Mouse (Mus musculus): ENCODE measurements at regions not wholly inside any gene's neighbourhood (a gene's known extent, or its start where the extent isn't known, plus 50 kb on each side); places are given as distances from the start of the nearest gene placed in this dataset.

DNA sequence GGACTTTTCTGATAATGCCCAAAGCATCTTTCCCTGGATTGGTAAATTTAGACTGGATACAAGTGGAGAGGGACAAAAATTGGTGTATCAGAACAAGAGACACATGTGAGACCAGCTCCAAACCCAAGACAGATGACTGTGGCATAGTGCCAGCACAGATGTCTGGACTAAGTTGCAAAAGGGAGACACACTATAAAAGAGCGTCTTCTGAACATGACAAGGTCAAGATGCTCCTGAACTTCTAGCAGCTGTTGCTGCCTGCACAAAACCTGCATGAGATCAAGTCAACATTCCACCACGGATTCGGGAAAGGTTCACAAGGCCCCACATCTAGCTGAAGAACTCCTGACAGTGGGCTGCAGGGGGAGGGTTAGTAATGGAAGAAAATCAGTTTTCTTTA is 229.2 kb upstream of the P2ry1 start:
- Histone ChIP-seq H3K27me3 (replicated peaks; ENCODE audit: control insufficient read depth, insufficient read depth, low read length) (no peaks in the 10 kb centered on the region), H3K4me1 (ENCODE audit: control insufficient read depth, insufficient read depth, low read length) (no peaks in the 10 kb centered on the region), H3K36me3 (ENCODE audit: control insufficient read depth, insufficient read depth, low read length) (no peaks in the 10 kb centered on the region), H3K27ac (ENCODE audit: insufficient read depth, low read depth, low read length) (no peak overlapping the region), H3K4me3 (ENCODE audit: insufficient read depth, low read depth, low read length) (no peak overlapping the region)
- WGBS, result 46% methylated on average over 3 of the region's 3 CpGs
- TF ChIP-seq POLR2A (IDR thresholded peaks at IDR 0.05; ENCODE audit: low read depth, low read length) (no peak), CTCF (conservative IDR thresholded peaks at IDR 0.05; ENCODE audit: insufficient read depth, insufficient read length, low read depth, low read length) (no peak)
- peak; percentile 9 for DNase-seq

DNA sequence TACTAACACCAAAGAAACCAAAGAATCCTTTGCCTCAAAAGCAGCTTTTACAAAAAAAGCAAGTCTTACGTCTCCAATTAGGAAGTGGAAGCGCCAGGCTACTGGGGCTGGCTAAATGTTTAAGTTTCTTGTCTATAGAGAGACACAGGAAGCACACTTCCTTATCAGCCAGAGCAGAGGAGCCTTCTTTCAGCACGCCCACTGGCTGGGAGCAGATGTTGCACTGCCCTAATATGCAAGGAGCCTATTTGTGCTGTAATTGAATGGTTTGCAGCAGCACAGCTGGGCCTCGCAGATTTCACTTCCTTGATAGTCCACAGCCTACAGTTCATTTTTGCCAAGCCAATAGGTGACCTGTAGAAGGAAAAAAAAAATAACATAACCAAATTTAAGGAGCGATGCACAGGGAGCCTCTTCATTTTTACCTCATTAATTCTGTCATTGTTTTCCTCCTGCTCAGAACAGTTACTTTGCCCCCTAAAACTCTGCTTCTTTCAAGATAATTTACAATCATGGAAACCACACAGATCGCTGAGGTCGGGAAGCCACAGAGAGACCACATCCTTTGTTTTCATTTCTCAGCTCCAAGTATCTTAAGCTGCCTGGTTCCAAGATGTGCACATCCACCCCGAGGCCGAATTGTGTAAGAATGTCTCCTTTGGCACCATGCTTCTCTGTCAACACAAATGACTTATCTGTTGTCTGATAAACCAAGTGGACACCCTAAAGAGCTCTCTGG is 217.3 kb upstream of the P2ry1 start:
- H3K36me3 ChIP-seq (ENCODE audit: control insufficient read depth, insufficient read depth, low read length), result no peaks in the 10 kb centered on the region
- DNase-seq, result peak; percentile 65
- H3K4me1 ChIP-seq (ENCODE audit: control insufficient read depth, insufficient read depth, low read length), result no peaks in the 10 kb centered on the region
- no peak for TF ChIP-seq CTCF (conservative IDR thresholded peaks at IDR 0.05; ENCODE audit: insufficient read depth, insufficient read length, low read depth, low read length)
- no peaks in the 10 kb centered on the region; the same call in 1 of the 2 replicates for H3K27me3 ChIP-seq (replicated peaks; ENCODE audit: control insufficient read depth, insufficient read depth, low read length)
- H3K4me3 ChIP-seq (ENCODE audit: insufficient read depth, low read depth, low read length), result no peak overlapping the region
- H3K27ac ChIP-seq (ENCODE audit: insufficient read depth, low read depth, low read length), result no peak overlapping the region
- 19% methylated on average over 9 of the region's 9 CpGs for WGBS

DNA sequence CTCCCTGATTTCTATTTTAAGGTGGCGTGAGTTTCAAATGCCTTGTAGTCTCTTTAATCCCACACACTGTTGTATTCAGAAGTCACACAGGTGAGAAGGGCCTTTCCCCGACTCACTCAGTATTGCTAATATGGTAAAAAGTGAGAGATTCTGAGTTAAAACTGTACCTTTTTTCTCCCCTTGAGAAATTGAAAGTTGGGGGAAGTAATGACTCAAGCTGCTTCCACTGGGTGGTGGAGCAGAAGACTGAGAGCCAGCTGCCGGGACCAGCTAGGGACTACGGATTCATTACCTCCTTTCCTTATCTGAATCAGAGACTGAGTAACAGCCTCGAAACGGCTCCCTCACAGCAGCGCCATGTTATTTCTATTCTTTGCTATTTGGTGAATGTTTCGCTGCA is 214.6 kb upstream of the P2ry1 start:
- Histone ChIP-seq H3K27me3 (replicated peaks; ENCODE audit: control insufficient read depth, insufficient read depth, low read length) (no peaks in the 10 kb centered on the region; the same call in 1 of the 2 replicates), H3K4me1 (ENCODE audit: control insufficient read depth, insufficient read depth, low read length) (no peaks in the 10 kb centered on the region), H3K4me3 (ENCODE audit: insufficient read depth, low read depth, low read length) (no peak overlapping the region), H3K36me3 (ENCODE audit: control insufficient read depth, insufficient read depth, low read length) (no peaks in the 10 kb centered on the region), H3K27ac (ENCODE audit: insufficient read depth, low read depth, low read length) (no peak overlapping the region)
- no peak for DNase-seq
- TF ChIP-seq CTCF (conservative IDR thresholded peaks at IDR 0.05; ENCODE audit: insufficient read depth, insufficient read length, low read depth, low read length) (no peak), POLR2A (IDR thresholded peaks at IDR 0.05; ENCODE audit: low read depth, low read length) (no peak)
- WGBS, result 84% methylated on average over 8 of the region's 8 CpGs

DNA sequence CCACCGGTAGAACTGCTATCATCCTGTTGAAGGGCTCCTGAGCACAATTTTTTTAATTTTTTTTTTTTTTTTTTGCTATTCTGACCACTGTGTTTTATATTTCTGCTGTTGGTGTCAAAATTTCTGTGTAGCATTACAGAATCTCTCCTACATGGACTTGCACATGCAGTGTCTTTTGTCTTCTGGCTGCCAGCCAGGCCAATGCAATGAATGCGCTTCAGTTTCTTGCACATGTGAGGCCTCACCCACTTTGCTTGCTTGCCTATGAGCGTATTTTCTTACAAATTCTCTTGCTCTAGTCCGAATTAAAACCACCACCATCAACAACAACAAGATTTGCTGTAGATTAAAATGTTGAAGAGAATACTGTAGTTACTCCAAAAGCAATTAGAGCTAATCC is 213.2 kb upstream of the P2ry1 start:
- Histone ChIP-seq H3K4me3 (ENCODE audit: insufficient read depth, low read depth, low read length) (no peak overlapping the region), H3K27ac (ENCODE audit: insufficient read depth, low read depth, low read length) (no peak overlapping the region), H3K4me1 (ENCODE audit: control insufficient read depth, insufficient read depth, low read length) (no peaks in the 10 kb centered on the region), H3K27me3 (replicated peaks; ENCODE audit: control insufficient read depth, insufficient read depth, low read length) (no peaks in the 10 kb centered on the region; the same call in 1 of the 2 replicates), H3K36me3 (ENCODE audit: control insufficient read depth, insufficient read depth, low read length) (no peaks in the 10 kb centered on the region)
- 93% methylated on average over 4 of the region's 4 CpGs for WGBS
- TF ChIP-seq POLR2A (IDR thresholded peaks at IDR 0.05; ENCODE audit: low read depth, low read length) (no peak), CTCF (conservative IDR thresholded peaks at IDR 0.05; ENCODE audit: insufficient read depth, insufficient read length, low read depth, low read length) (no peak)
- DNase-seq, result no peak

DNA sequence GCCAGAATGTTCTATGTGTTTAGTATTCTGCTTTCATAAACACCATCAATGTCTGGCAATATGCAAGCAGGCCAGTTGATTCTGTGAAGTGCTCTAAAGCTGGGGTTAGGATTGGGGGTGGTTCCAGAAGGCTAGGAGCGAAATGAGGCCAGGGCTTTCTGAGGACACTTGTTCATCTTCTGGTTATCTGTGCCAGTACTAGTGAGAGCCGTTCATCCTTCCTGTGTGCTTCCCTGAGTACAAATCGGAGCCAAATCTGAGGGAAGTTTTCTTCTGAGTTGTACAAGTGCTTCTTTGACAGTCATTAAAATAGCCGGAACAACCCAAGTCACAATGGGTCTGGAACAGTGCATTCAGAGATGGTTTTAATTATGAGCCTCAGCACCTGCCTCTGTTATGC is 210.4 kb upstream of the P2ry1 start:
- Histone ChIP-seq H3K27me3 (replicated peaks; ENCODE audit: control insufficient read depth, insufficient read depth, low read length) (no peaks in the 10 kb centered on the region; the same call in 1 of the 2 replicates), H3K36me3 (ENCODE audit: control insufficient read depth, insufficient read depth, low read length) (no peaks in the 10 kb centered on the region), H3K4me1 (ENCODE audit: control insufficient read depth, insufficient read depth, low read length) (no peaks in the 10 kb centered on the region), H3K4me3 (ENCODE audit: insufficient read depth, low read depth, low read length) (no peak overlapping the region), H3K27ac (ENCODE audit: insufficient read depth, low read depth, low read length) (no peak overlapping the region)
- WGBS, result 76% methylated on average over 4 of the region's 4 CpGs
- TF ChIP-seq CTCF (conservative IDR thresholded peaks at IDR 0.05; ENCODE audit: insufficient read depth, insufficient read length, low read depth, low read length), result no peak
- TF ChIP-seq POLR2A (IDR thresholded peaks at IDR 0.05; ENCODE audit: low read depth, low read length), result no peak
- no peak for DNase-seq

DNA sequence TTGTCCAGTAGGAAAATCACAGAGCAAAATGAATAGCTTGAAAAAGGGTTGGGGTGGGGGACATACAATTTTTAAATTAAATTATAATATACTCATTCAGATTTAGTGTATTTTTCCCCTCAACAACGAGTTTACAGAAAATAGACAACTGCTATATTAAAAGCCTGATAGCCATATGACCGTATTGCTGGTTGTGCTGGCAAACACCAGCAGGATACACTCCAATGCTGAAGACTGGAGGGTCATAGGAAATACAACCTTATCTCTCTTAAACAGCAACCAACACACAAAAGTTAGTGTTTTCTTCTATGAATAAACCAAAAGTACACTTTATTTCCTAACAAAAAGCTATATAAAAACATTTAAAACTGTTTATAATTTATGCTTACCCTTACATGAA is 206.4 kb upstream of the P2ry1 start:
- no peak overlapping the region for H3K27ac ChIP-seq (ENCODE audit: insufficient read depth, low read depth, low read length)
- no peaks in the 10 kb centered on the region for H3K27me3 ChIP-seq (replicated peaks; ENCODE audit: control insufficient read depth, insufficient read depth, low read length)
- DNase-seq, result no peak
- H3K4me3 ChIP-seq (ENCODE audit: insufficient read depth, low read depth, low read length), result no peak overlapping the region
- no peaks in the 10 kb centered on the region for H3K4me1 ChIP-seq (ENCODE audit: control insufficient read depth, insufficient read depth, low read length)
- TF ChIP-seq POLR2A (IDR thresholded peaks at IDR 0.05; ENCODE audit: low read depth, low read length) (no peak), CTCF (conservative IDR thresholded peaks at IDR 0.05; ENCODE audit: insufficient read depth, insufficient read length, low read depth, low read length) (no peak)
- 83% methylated on average over 2 of the region's 2 CpGs for WGBS
- H3K36me3 ChIP-seq (ENCODE audit: control insufficient read depth, insufficient read depth, low read length), result no peaks in the 10 kb centered on the region

DNA sequence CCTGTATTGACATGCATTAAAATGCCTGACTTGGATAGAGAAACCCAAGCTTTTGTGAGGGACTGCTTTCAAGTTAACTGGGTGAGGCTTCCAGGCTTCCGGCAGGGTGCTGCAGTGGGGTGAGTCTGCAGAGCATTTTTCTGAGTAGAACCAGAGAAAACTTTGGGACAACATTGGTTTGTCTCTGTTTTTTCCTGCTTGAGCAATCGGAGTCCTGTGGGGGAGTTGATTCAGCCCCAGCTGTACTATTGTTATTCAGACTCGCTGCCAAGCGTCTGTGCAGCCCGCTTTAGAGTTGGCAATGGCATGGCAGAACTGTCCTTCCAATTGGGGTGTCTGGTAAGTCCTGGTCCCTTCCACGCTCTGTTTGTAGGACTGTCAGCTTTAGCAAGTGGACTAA is 204.8 kb upstream of the P2ry1 start:
- 86% methylated on average over 6 of the region's 6 CpGs for WGBS

More for the DNA sequence above, 204.8 kb upstream of the P2ry1 start:
- Histone ChIP-seq H3K27ac (ENCODE audit: insufficient read depth, low read depth, low read length) (no peak overlapping the region), H3K4me1 (ENCODE audit: control insufficient read depth, insufficient read depth, low read length) (no peaks in the 10 kb centered on the region), H3K36me3 (ENCODE audit: control insufficient read depth, insufficient read depth, low read length) (no peaks in the 10 kb centered on the region), H3K4me3 (ENCODE audit: insufficient read depth, low read depth, low read length) (no peak overlapping the region), H3K27me3 (replicated peaks; ENCODE audit: control insufficient read depth, insufficient read depth, low read length) (no peaks in the 10 kb centered on the region)
- no peak for DNase-seq
- TF ChIP-seq POLR2A (IDR thresholded peaks at IDR 0.05; ENCODE audit: low read depth, low read length), result no peak
- TF ChIP-seq CTCF (conservative IDR thresholded peaks at IDR 0.05; ENCODE audit: insufficient read depth, insufficient read length, low read depth, low read length), result no peak

Data from kidney, adult 2 months (tissue).